Mouse (Mus musculus): ENCODE results near the gene Cntnap1. TPM values are rescaled to one million over a fixed set of nuclear protein-coding genes. Genes with fewer than 3 reads are reported as not detected.

Cntnap1 gene
- polyA plus RNA-seq, 1 experiment = 1.5 TPM

- TF ChIP-seq POLR2A (IDR thresholded peaks at IDR 0.05; ENCODE audit: borderline replicate concordance, control insufficient read depth, low read depth, low read length) (no peak), CTCF (IDR thresholded peaks at IDR 0.05; ENCODE audit: control insufficient read depth, insufficient read depth, low read length) (no peak)
- WGBS = 13% methylated on average over 18 of the region's 19 CpGs
- H3K4me3 ChIP-seq (replicated peaks; ENCODE audit: control insufficient read depth, low read depth, low read length) = peak overlapping the region; percentile 72
- no peaks in the 10 kb centered on the region; the same call in 1 of the 2 replicates for H3K4me1 ChIP-seq (ENCODE audit: control insufficient read depth, insufficient read depth, low read length)
- H3K27ac ChIP-seq (ENCODE audit: control insufficient read depth, insufficient read depth, low read depth, low read length, poor library complexity) = peak overlapping the region; percentile 59; the same call in 1 of the 2 replicates
These were observed 26.7 kb upstream of the Cntnap1 start for GRCm38 (mm10) chr11:101143338-101144225.

- no peak for TF ChIP-seq POLR2A (IDR thresholded peaks at IDR 0.05; ENCODE audit: borderline replicate concordance, control insufficient read depth, low read depth, low read length)
- no peak for TF ChIP-seq CTCF (IDR thresholded peaks at IDR 0.05; ENCODE audit: control insufficient read depth, insufficient read depth, low read length)
- WGBS = 78% methylated on average over 10 of the region's 10 CpGs
- no peak overlapping the region for H3K27ac ChIP-seq (ENCODE audit: control insufficient read depth, insufficient read depth, low read depth, low read length, poor library complexity)
- H3K4me3 ChIP-seq (replicated peaks; ENCODE audit: control insufficient read depth, low read depth, low read length) = no peak overlapping the region
- H3K4me1 ChIP-seq (ENCODE audit: control insufficient read depth, insufficient read depth, low read length) = no peaks in the 10 kb centered on the region; the same call in 1 of the 2 replicates
These were observed 23.9 kb upstream of the Cntnap1 start for GRCm38 (mm10) chr11:101146377-101146776.

GRCm38 (mm10) chr11:101148751-101149150, 21.6 kb upstream of the Cntnap1 start:
- Histone ChIP-seq H3K27ac (ENCODE audit: control insufficient read depth, insufficient read depth, low read depth, low read length, poor library complexity) (no peak overlapping the region), H3K4me3 (replicated peaks; ENCODE audit: control insufficient read depth, low read depth, low read length) (no peak overlapping the region), H3K4me1 (ENCODE audit: control insufficient read depth, insufficient read depth, low read length) (no peaks in the 10 kb centered on the region; the same call in 1 of the 2 replicates)
- WGBS = 78% methylated on average over 10 of the region's 10 CpGs
- no peak for TF ChIP-seq POLR2A (IDR thresholded peaks at IDR 0.05; ENCODE audit: borderline replicate concordance, control insufficient read depth, low read depth, low read length)
- no peak for TF ChIP-seq CTCF (IDR thresholded peaks at IDR 0.05; ENCODE audit: control insufficient read depth, insufficient read depth, low read length)

GRCm38 (mm10) chr11:101149178-101150105, 20.9 kb upstream of the Cntnap1 start:
- WGBS = 47% methylated on average over 9 of the region's 9 CpGs

GRCm38 (mm10) chr11:101151063-101151462, 19.3 kb upstream of the Cntnap1 start:
- Histone ChIP-seq H3K27ac (ENCODE audit: control insufficient read depth, insufficient read depth, low read depth, low read length, poor library complexity) (no peak overlapping the region), H3K4me1 (ENCODE audit: control insufficient read depth, insufficient read depth, low read length) (no peaks in the 10 kb centered on the region), H3K4me3 (replicated peaks; ENCODE audit: control insufficient read depth, low read depth, low read length) (no peak overlapping the region)
- TF ChIP-seq CTCF (IDR thresholded peaks at IDR 0.05; ENCODE audit: control insufficient read depth, insufficient read depth, low read length) = no peak
- no peak for TF ChIP-seq POLR2A (IDR thresholded peaks at IDR 0.05; ENCODE audit: borderline replicate concordance, control insufficient read depth, low read depth, low read length)
- whole genome bisulfite sequencing = 62% methylated on average over 2 of the region's 2 CpGs

More at GRCm38 (mm10) chr11:101149178-101150105, 20.9 kb upstream of the Cntnap1 start:
- Histone ChIP-seq H3K4me1 (ENCODE audit: control insufficient read depth, insufficient read depth, low read length) (no peaks in the 10 kb centered on the region; the same call in 1 of the 2 replicates), H3K27ac (ENCODE audit: control insufficient read depth, insufficient read depth, low read depth, low read length, poor library complexity) (no peak overlapping the region), H3K4me3 (replicated peaks; ENCODE audit: control insufficient read depth, low read depth, low read length) (no peak overlapping the region)
- TF ChIP-seq POLR2A (IDR thresholded peaks at IDR 0.05; ENCODE audit: borderline replicate concordance, control insufficient read depth, low read depth, low read length) = no peak
- no peak for TF ChIP-seq CTCF (IDR thresholded peaks at IDR 0.05; ENCODE audit: control insufficient read depth, insufficient read depth, low read length)

- TF ChIP-seq POLR2A (IDR thresholded peaks at IDR 0.05; ENCODE audit: borderline replicate concordance, control insufficient read depth, low read depth, low read length) (no peak), CTCF (IDR thresholded peaks at IDR 0.05; ENCODE audit: control insufficient read depth, insufficient read depth, low read length) (no peak)
- Histone ChIP-seq H3K4me3 (replicated peaks; ENCODE audit: control insufficient read depth, low read depth, low read length) (no peak overlapping the region), H3K27ac (ENCODE audit: control insufficient read depth, insufficient read depth, low read depth, low read length, poor library complexity) (no peak overlapping the region), H3K4me1 (ENCODE audit: control insufficient read depth, insufficient read depth, low read length) (no peaks in the 10 kb centered on the region)
- 63% methylated on average over 1 of the region's 1 CpGs for WGBS
These were observed 17.5 kb upstream of the Cntnap1 start for GRCm38 (mm10) chr11:101152825-101153224.

- Histone ChIP-seq H3K4me3 (replicated peaks; ENCODE audit: control insufficient read depth, low read depth, low read length) (no peak overlapping the region), H3K27ac (ENCODE audit: control insufficient read depth, insufficient read depth, low read depth, low read length, poor library complexity) (no peak overlapping the region), H3K4me1 (ENCODE audit: control insufficient read depth, insufficient read depth, low read length) (no peaks in the 10 kb centered on the region)
- TF ChIP-seq CTCF (IDR thresholded peaks at IDR 0.05; ENCODE audit: control insufficient read depth, insufficient read depth, low read length) (no peak), POLR2A (IDR thresholded peaks at IDR 0.05; ENCODE audit: borderline replicate concordance, control insufficient read depth, low read depth, low read length) (no peak)
These were observed 15.7 kb upstream of the Cntnap1 start for GRCm38 (mm10) chr11:101154648-101155047.

- no peak overlapping the region for H3K4me3 ChIP-seq (replicated peaks; ENCODE audit: control insufficient read depth, low read depth, low read length)
- H3K27ac ChIP-seq (ENCODE audit: control insufficient read depth, insufficient read depth, low read depth, low read length, poor library complexity) = no peak overlapping the region
- TF ChIP-seq POLR2A (IDR thresholded peaks at IDR 0.05; ENCODE audit: borderline replicate concordance, control insufficient read depth, low read depth, low read length) (no peak), CTCF (IDR thresholded peaks at IDR 0.05; ENCODE audit: control insufficient read depth, insufficient read depth, low read length) (no peak)
- H3K4me1 ChIP-seq (ENCODE audit: control insufficient read depth, insufficient read depth, low read length) = no peaks in the 10 kb centered on the region
- 81% methylated on average over 6 of the region's 6 CpGs for WGBS
These were observed 15.2 kb upstream of the Cntnap1 start for GRCm38 (mm10) chr11:101155151-101155550.
